Mouse (Mus musculus) kidney, embryonic 14.5 days (tissue): ENCODE results near the gene Clic1. TPM values are rescaled to one million over a fixed set of nuclear protein-coding genes. Genes with fewer than 3 reads are reported as not detected.

Experiments used
- ATAC-seq: fragments of 200-750 bp; cut with Nextera tagmentation; 2 replicates; pipeline ENCODE4 v1.8.0; 2017; ENCODE audit warnings: moderate number of reproducible peaks, mild to moderate bottlenecking, moderate TSS enrichment, moderate library complexity; ENCODE audit not compliant: low FRiP score, low TSS enrichment
- H3K27ac ChIP-seq: fragments of 300-500 bp; sonication (generic); 2 replicates; pipeline ENCODE4 v1.5.1; 2014; ENCODE audit warnings: low read depth, mild to moderate bottlenecking, low read length, moderate library complexity, mixed read lengths
- H3K27me3 ChIP-seq: fragments of 300-500 bp; sonication (generic); 2 replicates; pipeline ENCODE4 v1.6.1; 2014; ENCODE audit warnings: mild to moderate bottlenecking, low read length; ENCODE audit not compliant: control insufficient read depth, insufficient read depth
- H3K36me3 ChIP-seq: fragments of 300-500 bp; sonication (generic); 2 replicates; pipeline ENCODE4 v1.6.1; 2014; ENCODE audit warnings: low read length, mixed read lengths; ENCODE audit not compliant: control insufficient read depth, insufficient read depth
- H3K4me1 ChIP-seq: fragments of 300-500 bp; sonication (generic); 2 replicates; pipeline ENCODE4 v1.6.1; 2014; ENCODE audit warnings: low read length, mixed read lengths; ENCODE audit not compliant: control insufficient read depth, insufficient read depth
- H3K4me2 ChIP-seq: fragments of 300-500 bp; sonication (generic); replicated peaks from 2 replicates; pipeline ENCODE4 v1.6.1; 2014; ENCODE audit warnings: low read depth, mild to moderate bottlenecking, low read length
- H3K4me3 ChIP-seq: fragments of 300-500 bp; sonication (generic); 2 replicates; pipeline ENCODE4 v1.5.1; 2014; ENCODE audit warnings: mild to moderate bottlenecking, low read length
- H3K9ac ChIP-seq: fragments of 300-500 bp; sonication (generic); 2 replicates; pipeline ENCODE4 v1.6.1; 2014; ENCODE audit warnings: low read depth, mild to moderate bottlenecking, low read length, moderate library complexity
- H3K9me3 ChIP-seq: fragments of 300-500 bp; sonication (generic); 2 replicates; pipeline ENCODE4 v1.6.1; 2016; ENCODE audit warnings: low read length; ENCODE audit not compliant: control insufficient read depth
- WGBS: fragments of 180-500 bp; shearing (Covaris S2); extraction: QIAGEN DNeasy Blood & Tissue Kit; methylation state at CpG from one replicate; pipeline ENCODE4 v1.1.7; 2014; 5-methylcytosine and 5-hydroxymethylcytosine counted together
- polyA plus RNA-seq: library from polyadenylated mRNA; unstranded; fragments of >200 nt; fragmentation: Nextera tagmentation; extraction: Ambion mirVana; gene quantifications from 2 replicates; pipeline ENCODE4 v1.2.1, GENCODE M21; 2014

Gene Clic1
- polyA plus RNA-seq, 1 experiment from 2014 or later = 72.1 TPM

DNA sequence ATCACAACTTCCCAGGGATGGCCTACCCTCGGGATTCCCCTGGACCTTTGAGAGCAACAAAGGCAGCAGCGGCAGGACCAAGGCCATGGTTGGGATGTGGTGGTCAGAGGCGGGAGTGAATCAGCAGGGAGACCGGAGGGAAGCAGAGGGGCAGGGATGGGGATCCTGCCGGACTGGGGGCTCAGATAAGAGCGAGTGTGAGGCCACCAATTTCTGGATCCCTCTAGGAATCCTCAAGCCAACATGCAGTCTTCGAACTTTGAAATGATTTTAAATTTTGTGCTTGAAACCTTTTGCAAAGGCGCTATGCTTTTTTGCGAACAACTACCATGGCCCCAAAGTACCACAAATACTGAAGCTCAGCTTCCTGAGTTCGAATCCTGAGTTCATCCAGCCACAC, 16.3 kb downstream of the Clic1 start, which contains the start of gene Mpig6b:
Mpig6b (minus strand) TSS at position 101 of the 400 bp plus-strand sequence.
- H3K4me2 ChIP-seq = peak within 1 kb of the TSS; percentile 71
- 0 out of 2 replicates have a peak within 1 kb of the TSS, but pooled peaks have one; percentile 15 for H3K27ac ChIP-seq
- ATAC-seq = no peak
- no peaks in the 10 kb centered on the region for H3K9me3 ChIP-seq
- H3K4me3 ChIP-seq = peak within 1 kb of the TSS; percentile 35
- peak within 1 kb of the TSS; percentile 50; the same call in 1 of the 2 replicates for H3K9ac ChIP-seq
- 50% methylated on average over 10 of the region's 10 CpGs for WGBS
- H3K27me3 ChIP-seq = no peaks in the 10 kb centered on the region; the same call in 1 of the 2 replicates
- peaks cover 23% of the 10 kb centered on the region for H3K36me3 ChIP-seq
- H3K4me1 ChIP-seq = peaks cover 24% of the 10 kb centered on the region

- no peak overlapping the region for H3K27ac ChIP-seq
- H3K4me2 ChIP-seq = no peak overlapping the region
- H3K9me3 ChIP-seq = no peaks in the 10 kb centered on the region
- H3K27me3 ChIP-seq = no peaks in the 10 kb centered on the region; the same call in 1 of the 2 replicates
- H3K4me3 ChIP-seq = no peak overlapping the region
- H3K9ac ChIP-seq = no peak overlapping the region
- ATAC-seq = no peak
- peaks cover 20% of the 10 kb centered on the region for H3K4me1 ChIP-seq
- 83% methylated on average over 17 of the region's 17 CpGs for WGBS
- peaks cover under 1% of the 10 kb centered on the region; the same call in 1 of the 2 replicates for H3K36me3 ChIP-seq
These were observed 18.6 kb downstream of the Clic1 start for GRCm38 (mm10) chr17:35068213-35068914.

DNA sequence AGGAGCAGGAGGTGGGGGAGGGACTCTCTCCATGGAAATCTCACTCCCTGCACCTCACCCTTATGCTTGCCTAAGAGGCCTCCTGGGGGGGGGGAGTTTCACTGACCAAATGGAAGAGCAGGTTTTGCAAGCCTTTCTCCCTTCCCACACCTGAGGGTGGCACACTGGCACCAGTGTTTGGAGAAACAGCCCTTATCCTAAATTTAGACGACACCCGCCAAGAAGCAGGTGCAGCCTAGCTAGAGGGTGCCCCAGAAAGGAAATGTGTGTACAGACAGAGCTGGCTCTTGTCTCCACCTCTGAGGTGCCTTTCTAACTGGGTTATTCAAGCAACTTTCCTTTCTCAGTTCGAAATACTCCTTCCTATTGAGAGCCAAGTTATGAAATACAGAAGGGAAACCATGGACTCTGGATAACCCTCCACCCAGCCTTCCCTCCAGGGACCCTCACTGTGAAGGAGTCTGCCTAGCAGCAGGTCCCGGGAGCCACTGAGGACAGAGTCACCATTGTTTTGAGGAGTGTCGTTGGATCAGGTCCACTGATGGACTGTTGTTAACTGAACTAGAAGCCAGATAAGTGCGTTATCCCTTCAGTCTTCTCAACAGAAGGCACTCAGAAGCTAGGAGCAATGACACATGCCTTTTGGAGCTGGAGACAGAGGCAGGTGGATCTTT, 20.9 kb downstream of the Clic1 start:
- Histone ChIP-seq H3K36me3 (no peaks in the 10 kb centered on the region), H3K4me1 (peaks cover 2% of the 10 kb centered on the region; the same call in 1 of the 2 replicates), H3K4me2 (no peak overlapping the region), H3K9ac (no peak overlapping the region), H3K27ac (no peak overlapping the region), H3K27me3 (no peaks in the 10 kb centered on the region; the same call in 1 of the 2 replicates), H3K4me3 (no peak overlapping the region), H3K9me3 (peaks cover 3% of the 10 kb centered on the region; the same call in 1 of the 2 replicates)
- 59% methylated on average over 6 of the region's 6 CpGs for WGBS
- no peak for ATAC-seq

GRCm38 (mm10) chr17:35071454-35071853, 21.7 kb downstream of the Clic1 start:
- H3K4me3 ChIP-seq = no peak overlapping the region
- no peak for ATAC-seq
- WGBS = 51% methylated on average over 9 of the region's 9 CpGs
- H3K9ac ChIP-seq = no peak overlapping the region
- H3K27me3 ChIP-seq = no peaks in the 10 kb centered on the region; the same call in 1 of the 2 replicates
- H3K9me3 ChIP-seq = peaks cover 3% of the 10 kb centered on the region; the same call in 1 of the 2 replicates
- 0 out of 2 replicates have a peak, but pooled peaks cover 3% of the 10 kb centered on the region for H3K4me1 ChIP-seq
- no peak overlapping the region for H3K27ac ChIP-seq
- H3K4me2 ChIP-seq = no peak overlapping the region
- no peaks in the 10 kb centered on the region for H3K36me3 ChIP-seq

- 22% methylated on average over 17 of the region's 17 CpGs for WGBS
- Histone ChIP-seq H3K4me3 (no peak overlapping the region), H3K4me1 (peaks cover 9% of the 10 kb centered on the region; the same call in 1 of the 2 replicates), H3K9me3 (peaks cover 3% of the 10 kb centered on the region; the same call in 1 of the 2 replicates), H3K36me3 (no peaks in the 10 kb centered on the region), H3K27ac (no peak overlapping the region), H3K4me2 (no peak overlapping the region), H3K27me3 (peaks cover 2% of the 10 kb centered on the region; the same call in 1 of the 2 replicates), H3K9ac (no peak overlapping the region)
- ATAC-seq = no peak
These were observed 24.3 kb downstream of the Clic1 start for GRCm38 (mm10) chr17:35074097-35074496.

DNA sequence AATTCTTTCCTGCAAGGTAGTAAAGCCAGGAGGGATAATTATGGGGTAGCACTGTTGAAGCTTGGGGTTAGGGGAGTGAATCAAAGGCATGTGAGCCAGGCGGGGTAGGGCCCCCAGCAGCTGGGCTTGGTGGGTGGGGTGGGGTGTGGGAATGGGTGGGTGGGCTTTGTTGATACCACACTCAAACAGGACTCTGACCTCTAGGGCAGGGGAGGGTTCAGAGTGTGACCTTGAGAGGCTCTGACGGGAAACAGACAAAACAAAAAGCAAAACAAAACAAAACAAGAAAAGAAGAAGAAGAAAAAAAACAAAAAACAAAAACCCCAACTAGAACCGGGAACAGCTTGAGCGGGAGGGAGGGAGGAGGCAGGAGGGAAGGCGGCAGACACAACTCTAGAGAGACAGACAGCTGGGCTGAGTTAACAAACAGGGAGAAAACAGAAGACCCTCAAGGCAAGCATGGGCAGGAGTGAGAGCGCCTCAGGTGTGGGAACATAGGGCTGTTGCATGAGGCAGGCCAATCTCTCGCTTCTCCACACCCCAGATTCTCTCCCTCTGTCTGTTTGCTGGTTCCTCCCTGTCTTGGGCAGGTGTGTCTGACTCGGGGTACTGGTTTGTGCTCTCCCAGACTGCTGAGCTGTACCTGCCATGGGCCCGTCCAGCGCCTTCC, 26.9 kb downstream of the Clic1 start, which contains the start of gene Ly6g6e:
Ly6g6e (plus strand) TSS at position 396 of the 670 bp plus-strand sequence.
- H3K36me3 ChIP-seq = no peaks in the 10 kb centered on the region
- peak within 1 kb of the TSS; percentile 50 for H3K4me2 ChIP-seq
- peak within 1 kb of the TSS; percentile 37; the same call in 1 of the 2 replicates for H3K27ac ChIP-seq
- H3K9me3 ChIP-seq = peaks cover 3% of the 10 kb centered on the region; the same call in 1 of the 2 replicates
- WGBS = 37% methylated on average over 10 of the region's 10 CpGs
- H3K27me3 ChIP-seq = peaks cover 2% of the 10 kb centered on the region; the same call in 1 of the 2 replicates
- H3K4me3 ChIP-seq = peak within 1 kb of the TSS; percentile 31
- ATAC-seq = no peak
- peaks cover 9% of the 10 kb centered on the region; the same call in 1 of the 2 replicates for H3K4me1 ChIP-seq
- peak within 1 kb of the TSS; percentile 55 for H3K9ac ChIP-seq

GRCm38 (mm10) chr17:35077285-35077684, 27.5 kb downstream of the Clic1 start:
- Histone ChIP-seq H3K27me3 (peaks cover 2% of the 10 kb centered on the region; the same call in 1 of the 2 replicates), H3K27ac (peak overlapping the region; percentile 37; the same call in 1 of the 2 replicates), H3K4me1 (peaks cover 9% of the 10 kb centered on the region; the same call in 1 of the 2 replicates), H3K4me3 (peak overlapping the region; percentile 31), H3K9ac (peak overlapping the region; percentile 55; the same call in 1 of the 2 replicates), H3K9me3 (peaks cover 3% of the 10 kb centered on the region; the same call in 1 of the 2 replicates), H3K36me3 (no peaks in the 10 kb centered on the region), H3K4me2 (peak overlapping the region; percentile 50)
- ATAC-seq = 0 out of 2 replicates have a peak, but pooled peaks have one; percentile 25
- WGBS = 15% methylated on average over 2 of the region's 2 CpGs

DNA sequence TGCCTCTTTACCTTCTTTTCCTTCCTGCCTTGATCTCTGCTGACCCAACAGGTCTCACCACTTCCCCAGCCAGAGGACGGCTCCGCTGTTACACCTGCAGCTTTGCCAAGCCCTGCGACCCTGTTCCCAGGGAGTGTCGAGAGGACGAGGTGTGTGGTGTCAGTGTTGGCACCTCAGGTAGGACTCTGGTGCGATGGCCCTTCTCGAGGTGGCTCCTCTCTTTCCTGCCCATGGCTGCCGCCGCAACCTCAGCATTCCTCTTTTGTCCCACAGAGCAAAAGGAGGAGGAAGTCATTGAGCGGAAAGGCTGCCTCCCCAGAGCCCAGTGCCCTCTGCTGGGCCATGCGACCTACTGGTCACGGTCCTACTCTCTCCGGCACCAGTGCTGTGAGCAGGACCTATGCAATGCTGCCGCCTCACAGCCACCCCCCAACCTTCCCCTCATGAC, 28.0 kb downstream of the Clic1 start, which contains the start of gene Ly6g6d:
Ly6g6d (minus strand) TSS at position 280 of the 448 bp plus-strand sequence.
- no peaks in the 10 kb centered on the region for H3K36me3 ChIP-seq
- ATAC-seq = peak; percentile 81
- H3K27ac ChIP-seq = peak within 1 kb of the TSS; percentile 37; the same call in 1 of the 2 replicates
- peak within 1 kb of the TSS; percentile 31 for H3K4me3 ChIP-seq
- H3K4me1 ChIP-seq = peaks cover 9% of the 10 kb centered on the region; the same call in 1 of the 2 replicates
- H3K9ac ChIP-seq = peak within 1 kb of the TSS; percentile 55
- peaks cover 3% of the 10 kb centered on the region; the same call in 1 of the 2 replicates for H3K9me3 ChIP-seq
- H3K4me2 ChIP-seq = peak within 1 kb of the TSS; percentile 50
- H3K27me3 ChIP-seq = peaks cover 2% of the 10 kb centered on the region; the same call in 1 of the 2 replicates
- WGBS = 5% methylated on average over 14 of the region's 14 CpGs
